Mouse (Mus musculus) cerebellum, postnatal 14 days (tissue): ENCODE data around the gene Olfr823.
"Not testable (repeated sequence)": the region's sequence is repeated elsewhere in the genome, so short reads cannot be mapped to it uniquely, and the experiment has no call there.

Experiments used
- DNase-seq, 2 experiments: peaks; one replicate each; pipeline ENCODE4 v3.0.0; 2021; ENCODE audit warnings: mixed read lengths in 2 of 2

The Olfr823 gene

DNA sequence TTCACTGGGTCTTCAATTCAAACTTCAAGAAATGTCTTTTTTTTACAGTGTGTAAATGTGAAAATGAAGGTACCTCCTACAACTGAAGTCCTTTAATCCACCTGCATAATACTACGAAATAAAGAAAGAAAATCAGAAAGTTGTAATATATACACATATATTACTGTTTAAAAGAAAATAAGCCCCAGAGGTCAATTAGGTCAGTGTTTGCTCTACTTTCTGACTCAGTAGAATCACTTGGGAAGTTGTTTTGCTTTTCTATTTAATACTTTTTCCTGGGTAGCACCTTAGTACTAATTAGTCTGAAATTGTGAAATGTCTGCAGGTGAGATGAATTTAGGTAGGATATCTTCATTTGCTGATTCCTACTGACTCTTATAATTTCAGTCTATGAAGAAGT lies at the start of gene Olfr823:
Gene Olfr823 (minus strand): TSS at position 101 of the 400 bp plus-strand sequence.
- DNase-seq: not testable (repeated sequence)

DNA sequence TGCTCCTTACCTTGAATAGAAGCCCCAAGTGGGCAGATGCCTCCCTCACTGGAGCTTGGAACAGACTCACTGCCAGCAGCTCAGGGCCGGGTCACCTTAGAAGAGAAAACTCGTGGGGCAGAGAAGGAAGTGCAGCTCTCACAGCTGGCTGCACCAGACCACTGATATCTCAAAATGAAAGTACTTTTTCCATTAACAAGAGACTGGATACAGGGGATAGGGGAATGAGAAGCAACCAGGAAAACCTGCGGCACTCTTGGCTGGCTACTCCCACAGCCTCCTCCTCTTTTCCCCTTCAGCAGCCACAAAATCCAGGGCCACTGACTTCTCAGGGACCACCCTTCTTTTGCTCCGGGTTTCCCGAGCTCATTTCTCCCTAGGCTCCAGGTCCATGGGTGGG lies 28.9 kb upstream of the Olfr823 start:
- DNase-seq: no peak

DNA sequence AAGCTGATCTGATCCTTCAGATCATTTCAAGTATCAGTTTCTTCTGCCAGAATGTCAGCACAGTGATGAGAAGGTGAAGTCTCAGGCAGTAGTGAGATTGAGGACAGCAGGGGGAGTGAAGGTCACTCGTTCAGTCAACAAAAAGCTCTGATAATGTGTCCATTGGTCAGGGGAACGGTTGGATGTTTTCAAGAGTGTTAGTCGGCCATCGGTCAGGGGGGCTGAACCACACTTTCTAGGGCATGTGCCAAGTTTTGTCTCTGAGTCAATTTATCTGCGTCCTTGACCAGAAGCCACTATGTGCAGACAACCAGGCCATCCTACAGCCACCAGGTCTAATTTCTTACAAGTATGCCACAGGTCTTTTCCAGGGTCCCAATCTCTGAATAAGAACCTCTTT lies 27.3 kb upstream of the Olfr823 start:
- not testable (repeated sequence) for DNase-seq

DNA sequence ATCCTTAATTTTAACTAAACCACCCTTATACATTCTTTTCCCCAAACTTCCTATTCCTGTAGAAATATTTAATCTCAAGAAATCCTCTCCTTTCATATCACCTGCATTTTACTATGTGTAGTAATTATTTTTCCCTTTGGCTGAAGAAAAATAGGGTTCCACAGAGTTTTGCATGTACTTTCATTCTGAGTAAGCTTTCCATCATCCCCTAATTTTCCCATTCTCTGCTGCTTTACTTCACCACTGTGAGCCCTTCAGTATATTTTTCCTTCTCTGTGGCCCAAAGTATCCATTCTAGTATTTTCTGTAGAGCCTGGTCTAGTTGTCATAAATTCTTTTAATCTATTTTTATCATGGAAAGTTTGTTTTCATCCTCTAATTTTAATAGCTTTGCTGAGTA lies 19.6 kb upstream of the Olfr823 start:
- no peak for DNase-seq

DNA sequence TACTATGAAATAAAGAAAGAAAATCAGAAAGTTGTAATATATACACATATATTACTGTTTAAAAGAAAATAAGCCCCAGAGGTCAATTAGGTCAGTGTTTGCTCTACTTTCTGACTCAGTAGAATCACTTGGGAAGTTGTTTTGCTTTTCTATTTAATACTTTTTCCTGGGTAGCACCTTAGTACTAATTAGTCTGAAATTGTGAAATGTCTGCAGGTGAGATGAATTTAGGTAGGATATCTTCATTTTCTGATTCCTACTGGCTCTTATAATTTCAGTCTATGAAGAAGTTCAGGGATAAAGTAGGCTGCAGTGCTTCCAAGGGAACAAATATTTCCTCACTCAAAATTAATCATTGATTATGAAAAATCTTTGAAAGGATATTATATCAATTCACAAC lies 14.7 kb upstream of the Olfr823 start, which contains the start of gene Olfr824:
Gene Olfr824 (minus strand): TSS at position 101 of the 400 bp plus-strand sequence.
- DNase-seq: not testable (repeated sequence)

DNA sequence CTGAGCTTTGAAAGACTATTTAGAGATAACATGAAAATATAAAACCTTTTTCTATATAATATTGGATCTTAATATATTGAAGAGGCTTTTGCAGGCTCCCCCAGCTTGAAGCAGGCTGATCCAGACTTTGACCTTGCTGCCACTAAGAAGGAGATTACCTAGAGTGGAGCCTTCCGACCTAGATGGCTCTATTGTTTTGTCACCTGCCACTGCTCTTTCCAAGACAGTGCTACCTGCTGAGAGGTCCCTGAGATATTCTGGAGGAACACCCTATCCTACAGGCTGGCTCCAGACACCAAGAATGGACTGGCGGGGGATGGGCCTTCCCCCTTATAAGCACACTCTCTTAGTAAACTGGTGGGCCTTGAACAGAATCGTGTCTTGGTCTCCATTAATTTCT lies 862 bp upstream of the Olfr823 start:
- DNase-seq: not testable (repeated sequence)

DNA sequence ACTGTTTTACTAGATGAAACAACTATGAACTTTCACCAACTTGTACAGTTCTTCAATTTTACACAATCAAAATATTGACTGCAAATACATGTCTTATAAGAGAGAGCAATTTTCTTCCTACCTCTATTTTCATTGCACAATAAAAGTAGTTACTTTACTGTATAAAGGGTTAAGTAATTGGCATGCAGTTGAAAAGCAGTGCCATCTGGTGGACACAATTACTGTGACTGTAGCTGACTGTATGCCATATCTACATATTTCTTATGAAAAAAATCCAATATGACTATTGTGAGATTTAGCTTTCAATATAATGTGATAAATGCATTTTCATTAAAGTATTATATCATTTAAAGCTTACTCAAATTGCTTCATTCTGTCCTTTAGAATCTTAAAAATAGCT lies 19.1 kb downstream of the Olfr823 start:
- DNase-seq: peak; percentile 2 to 7

DNA sequence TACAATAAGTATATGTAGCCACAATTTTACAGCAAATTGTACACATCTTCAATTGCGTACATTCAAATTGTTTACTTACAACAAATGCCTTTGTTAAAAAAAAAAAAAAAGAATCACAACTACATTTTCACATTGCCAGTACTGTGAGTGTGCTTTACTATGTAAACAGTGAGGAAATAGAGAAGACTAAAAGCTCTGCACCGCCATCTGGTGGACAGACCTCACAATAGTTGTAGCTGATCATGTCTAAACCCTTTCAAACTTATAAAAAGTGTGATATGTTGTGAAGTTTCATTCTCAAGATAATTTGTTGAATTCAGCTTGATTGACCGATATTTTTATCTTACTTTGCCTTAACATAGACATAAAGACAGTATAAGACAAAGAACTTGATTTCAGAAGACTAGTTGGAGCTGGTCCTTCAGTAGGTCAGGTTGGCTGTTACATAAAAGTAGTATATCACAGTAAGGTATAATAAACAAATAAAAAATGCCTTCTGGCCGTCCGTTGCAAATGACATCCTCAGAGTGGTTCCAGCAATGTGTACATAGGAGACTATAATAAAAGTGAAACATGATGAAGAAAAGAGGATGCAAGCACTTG lies 22.2 kb downstream of the Olfr823 start:
- peak; percentile 65 to 79 for DNase-seq

DNA sequence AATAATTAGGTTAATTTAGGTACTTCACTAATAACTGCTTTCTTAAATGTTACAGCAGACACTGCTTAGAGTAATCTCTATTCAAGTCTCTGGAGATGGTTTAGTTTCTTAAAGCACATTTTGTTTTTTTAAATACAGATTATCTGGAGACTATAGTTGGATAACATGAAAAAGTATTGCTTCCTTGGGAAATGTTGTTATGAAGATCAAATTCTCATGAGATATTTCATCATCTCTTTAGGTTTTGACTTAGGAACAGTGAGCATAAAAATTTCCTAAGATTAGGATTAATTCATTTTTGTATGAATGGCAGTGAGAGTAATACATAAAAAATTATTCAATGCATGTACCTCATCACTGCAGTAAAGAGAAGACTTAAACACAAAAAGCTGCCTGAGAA lies 44.3 kb downstream of the Olfr823 start, which contains the start of gene Olfr822:
Gene Olfr822 (plus strand): TSS at position 301 of the 400 bp plus-strand sequence.
- no peak for DNase-seq
